Mouse (Mus musculus) bone marrow, adult 2 months (tissue): ENCODE measurements around the gene Gng13.

Source experiments
- CTCF ChIP-seq: fragments of 200-500 bp; IDR thresholded peaks from 2 replicates; pipeline ENCODE4 v1.5.1; 2011; ENCODE audit warnings: low read length, control low read depth; ENCODE audit not compliant: control insufficient read depth, insufficient read depth
- POLR2A ChIP-seq: fragments of 200-500 bp; IDR thresholded peaks from 2 replicates; pipeline ENCODE4 v1.6.1; 2011; ENCODE audit warnings: low read depth, mild to moderate bottlenecking, control low read depth, low read length, borderline replicate concordance; ENCODE audit not compliant: control insufficient read depth

GRCm38 (mm10) chr17:25728009-25728270, 11.0 kb downstream of the Gng13 start:
- TF ChIP-seq CTCF (no peak), POLR2A (no peak)
